Mouse (Mus musculus): ENCODE data around the gene Fuca2. TPM values are rescaled to one million over a fixed set of nuclear protein-coding genes. Genes with fewer than 3 reads are reported as not detected.

Gene Fuca2
- total RNA-seq, 4 experiments from 2014 or later: 19.7 to 37.1 (median 27.6) TPM

DNA sequence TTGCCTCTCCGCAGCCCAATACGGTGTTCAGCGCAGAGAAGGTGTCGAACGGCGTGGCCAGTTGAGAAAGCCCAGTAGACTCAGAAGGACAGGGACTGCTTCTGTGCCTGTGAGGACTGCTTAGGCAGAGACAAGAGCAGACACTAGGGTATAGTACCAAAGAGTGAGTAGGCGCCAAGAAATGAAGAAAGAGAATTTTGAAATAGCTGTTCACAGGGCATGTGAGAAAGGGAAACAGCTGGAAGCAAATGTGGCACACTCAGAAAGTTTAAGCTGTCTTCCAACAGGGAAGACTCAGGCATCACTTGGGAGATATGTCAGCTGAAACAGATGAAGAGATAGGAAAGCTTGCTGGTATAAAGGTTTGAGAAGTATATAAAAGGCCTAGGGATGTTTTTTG is 37.4 kb downstream of the Fuca2 start:
- no peak for DNase-seq

DNA sequence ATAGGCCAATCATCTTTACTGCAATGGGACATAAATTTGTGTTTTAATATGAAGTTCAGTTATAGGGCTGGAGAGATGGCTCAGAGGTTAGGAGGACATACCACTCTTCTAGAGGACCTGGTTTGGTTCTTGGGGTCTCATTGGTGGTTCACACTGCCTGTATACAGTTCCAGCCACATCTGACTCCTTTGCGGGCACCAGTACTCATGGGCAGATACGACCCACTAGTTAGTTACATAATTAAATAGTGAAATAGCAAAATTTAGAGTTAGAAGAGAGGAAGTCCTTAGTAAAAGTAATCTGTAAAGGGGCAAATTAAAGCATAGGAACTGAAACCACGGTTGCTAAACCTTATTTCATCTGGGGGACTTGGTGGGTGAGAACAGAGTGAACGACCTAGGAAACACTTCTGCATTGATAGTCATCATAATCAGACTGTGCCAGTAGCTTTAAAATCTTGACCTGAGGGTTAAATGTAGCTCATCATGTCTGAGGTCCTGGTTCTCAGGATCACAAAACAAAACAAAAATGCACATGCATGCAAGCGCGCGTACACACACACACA is 40.5 kb downstream of the Fuca2 start:
- no peak for DNase-seq

GRCm38 (mm10) chr10:13541721-13542120 is 42.4 kb downstream of the Fuca2 start:
- DNase-seq: no peak

DNA sequence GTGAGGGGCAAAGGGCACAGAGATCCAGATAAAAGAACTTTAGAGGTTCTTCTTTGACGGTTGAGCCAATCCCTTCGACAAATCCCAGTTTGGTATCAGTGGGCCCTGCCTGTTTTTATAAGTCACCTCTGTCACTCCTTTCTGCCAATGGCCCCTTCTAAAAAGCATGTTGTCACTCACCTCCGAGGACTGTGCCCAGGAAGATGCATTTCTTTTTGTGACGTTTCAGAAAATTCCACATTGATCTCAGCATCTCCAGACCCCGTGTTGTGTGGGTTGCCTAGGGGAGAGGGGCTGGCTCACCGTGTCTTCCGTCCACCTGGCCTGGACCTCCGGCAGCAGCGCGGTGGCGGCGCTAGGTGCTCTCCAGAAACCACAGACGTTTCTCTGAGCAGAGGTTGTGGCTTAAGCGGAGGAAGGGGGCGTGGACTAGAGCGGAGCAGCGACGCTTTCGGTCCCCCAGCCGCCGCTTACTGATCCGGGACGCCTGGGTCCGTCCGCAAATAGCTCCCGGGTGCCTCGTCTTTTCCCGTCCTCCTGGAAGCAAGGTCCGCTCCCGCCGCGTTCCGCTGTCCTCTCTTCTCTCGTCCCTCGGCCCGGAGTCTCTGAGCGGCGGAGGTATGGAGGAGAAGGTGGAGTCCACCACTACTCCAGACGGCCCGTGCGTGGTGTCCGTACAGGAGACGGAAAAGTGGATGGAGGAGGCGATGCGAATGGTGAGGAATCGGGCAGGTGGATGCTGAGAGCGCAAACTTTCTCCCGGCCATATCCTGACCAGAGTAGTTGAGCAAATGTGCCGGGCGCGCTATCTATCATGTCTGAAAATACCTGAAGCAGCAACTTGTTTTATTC is 53.5 kb downstream of the Fuca2 start, which contains the start of the genes Adat2 and Pex3:
Adat2 (plus strand) TSS at position 249 of the 852 bp plus-strand sequence.
Pex3 (minus strand) TSS at position 497 of the 852 bp plus-strand sequence.
- peak; percentile 84 for DNase-seq

GRCm38 (mm10) chr10:13553498-13553985 is 54.2 kb downstream of the Fuca2 start:
- DNase-seq: no peak

GRCm38 (mm10) chr10:13554316-13554715 is 55.0 kb downstream of the Fuca2 start:
- no peak for DNase-seq

- no peak for DNase-seq
These were observed 60.8 kb downstream of the Fuca2 start for GRCm38 (mm10) chr10:13560014-13560674.

DNA sequence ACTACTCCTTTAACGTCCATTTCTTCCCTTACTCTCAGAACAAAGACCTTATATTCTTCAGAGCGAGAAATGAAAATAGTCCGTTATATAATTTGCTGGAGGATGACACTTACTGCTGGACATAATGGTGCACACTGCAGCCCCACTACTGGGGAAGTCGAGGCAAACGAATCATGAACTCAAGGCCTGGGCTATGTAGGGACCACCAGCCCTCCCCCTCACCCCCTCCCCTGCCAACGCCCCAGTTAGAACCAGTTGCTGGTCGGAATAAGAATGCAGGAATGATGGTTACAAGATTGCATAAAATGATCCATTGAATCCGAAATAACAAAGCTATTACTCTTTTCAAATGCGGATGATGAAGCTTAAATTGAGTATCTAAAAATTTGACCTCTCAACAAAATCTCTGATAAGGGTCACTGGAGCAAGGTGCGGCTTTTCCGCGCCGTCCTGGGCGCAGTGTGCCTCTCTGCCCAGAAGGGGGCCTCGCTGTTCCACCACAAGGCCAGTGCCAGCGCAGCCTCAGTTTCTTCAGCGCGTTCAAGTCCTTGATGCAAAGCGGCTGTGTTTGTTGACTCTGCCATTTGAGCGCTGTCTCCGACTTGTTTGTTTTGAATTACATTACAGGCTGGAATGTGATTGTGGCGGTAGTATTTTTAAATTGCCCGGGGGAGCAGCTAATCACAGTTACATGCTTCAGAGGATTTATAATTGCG is 65.2 kb downstream of the Fuca2 start:
- DNase-seq: peak; percentile 42

- DNase-seq: no peak
These were observed 65.7 kb downstream of the Fuca2 start for GRCm38 (mm10) chr10:13565080-13565448.

DNA sequence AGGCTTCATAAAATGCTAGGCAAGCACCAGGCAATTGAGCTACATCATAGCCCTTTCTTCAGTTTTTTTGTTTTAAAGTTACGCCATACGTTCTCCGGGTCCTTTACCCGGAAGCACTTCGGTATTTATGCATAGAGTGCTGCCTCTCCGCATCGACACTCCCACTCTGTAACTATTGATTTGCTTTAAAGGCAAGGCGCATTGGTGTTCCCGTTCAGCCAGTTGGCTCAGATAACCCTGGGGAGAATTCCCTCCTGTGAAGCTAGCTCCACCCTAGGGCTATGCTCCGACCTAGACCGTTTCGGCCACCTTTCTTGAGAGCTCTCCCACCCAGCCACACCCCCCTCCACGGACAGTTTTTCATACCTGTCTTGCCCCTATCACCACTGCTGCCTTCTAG is 67.1 kb downstream of the Fuca2 start:
- no peak for DNase-seq

Other genes starting within 250 kb of the Fuca2 start
- 10 to 100 TPM; 26.8 to 35.3 (median 31.0) TPM for gene Phactr2, start 25.1 kb upstream of the Fuca2 start, total RNA-seq (2022)
- 1 to 10 TPM; 3.7 to 5.3 (median 4.8) TPM for gene Adat2, start 53.4 kb downstream of the Fuca2 start, total RNA-seq (2022)
- 10 to 100 TPM; 29.0 to 37.5 (median 30.5) TPM for gene Pex3, start 53.6 kb downstream of the Fuca2 start, total RNA-seq (2022)

Measured in adrenal gland, adult 8-10 months (tissue).